Mouse (Mus musculus): ENCODE results near the gene D630003M21Rik. TPM values are rescaled to one million over a fixed set of nuclear protein-coding genes. Genes with fewer than 3 reads are reported as not detected.

D630003M21Rik gene
- polyA plus RNA-seq, 1 experiment from 2014 or later = 8.9 TPM

GRCm38 (mm10) chr2:158143816-158144215 is 85.2 kb downstream of the D630003M21Rik start:
- 63% methylated on average over 3 of the region's 3 CpGs for WGBS
- no peaks in the 10 kb centered on the region for H3K36me3 ChIP-seq
- no peak for ATAC-seq (ENCODE audit: low FRiP score)
- H3K27ac ChIP-seq = no peak overlapping the region
- peaks cover 22% of the 10 kb centered on the region for H3K27me3 ChIP-seq
- H3K4me3 ChIP-seq = no peak overlapping the region
- H3K4me2 ChIP-seq (replicated peaks) = no peak overlapping the region
- H3K9me3 ChIP-seq (replicated peaks) = no peaks in the 10 kb centered on the region
- H3K4me1 ChIP-seq = peaks cover 25% of the 10 kb centered on the region
- no peak overlapping the region for H3K9ac ChIP-seq

- Histone ChIP-seq H3K4me3 (no peak overlapping the region), H3K4me2 (replicated peaks) (no peak overlapping the region), H3K27ac (no peak overlapping the region), H3K9ac (no peak overlapping the region), H3K36me3 (no peaks in the 10 kb centered on the region), H3K4me1 (peaks cover 25% of the 10 kb centered on the region), H3K9me3 (replicated peaks) (no peaks in the 10 kb centered on the region), H3K27me3 (peaks cover 22% of the 10 kb centered on the region)
- no peak for ATAC-seq (ENCODE audit: low FRiP score)
- WGBS = 81% methylated on average over 18 of the region's 18 CpGs
Observed at GRCm38 (mm10) chr2:158142981-158143380, 86.0 kb downstream of the D630003M21Rik start.

GRCm38 (mm10) chr2:158141690-158142440 is 87.2 kb downstream of the D630003M21Rik start:
- H3K27me3 ChIP-seq = peaks cover 18% of the 10 kb centered on the region
- H3K27ac ChIP-seq = no peak overlapping the region
- WGBS = 88% methylated on average over 7 of the region's 7 CpGs
- ATAC-seq (ENCODE audit: low FRiP score) = no peak
- no peak overlapping the region for H3K4me3 ChIP-seq
- peaks cover 25% of the 10 kb centered on the region for H3K4me1 ChIP-seq
- H3K36me3 ChIP-seq = no peaks in the 10 kb centered on the region
- no peak overlapping the region for H3K9ac ChIP-seq
- H3K9me3 ChIP-seq (replicated peaks) = no peaks in the 10 kb centered on the region
- H3K4me2 ChIP-seq (replicated peaks) = no peak overlapping the region

- H3K27ac ChIP-seq = no peak overlapping the region
- H3K9ac ChIP-seq = no peak overlapping the region
- 73% methylated on average over 7 of the region's 7 CpGs for WGBS
- H3K9me3 ChIP-seq (replicated peaks) = no peaks in the 10 kb centered on the region
- H3K27me3 ChIP-seq = peaks cover 14% of the 10 kb centered on the region; the same call in 1 of the 2 replicates
- H3K4me1 ChIP-seq = peaks cover 22% of the 10 kb centered on the region
- H3K4me2 ChIP-seq (replicated peaks) = no peak overlapping the region
- no peak for ATAC-seq (ENCODE audit: low FRiP score)
- no peaks in the 10 kb centered on the region for H3K36me3 ChIP-seq
- H3K4me3 ChIP-seq = no peak overlapping the region
Observed at GRCm38 (mm10) chr2:158141271-158141670, 87.8 kb downstream of the D630003M21Rik start.

GRCm38 (mm10) chr2:158140664-158141063 is 88.4 kb downstream of the D630003M21Rik start:
- peaks cover 17% of the 10 kb centered on the region; the same call in 1 of the 2 replicates for H3K4me1 ChIP-seq
- WGBS = 80% methylated on average over 5 of the region's 5 CpGs
- no peak for ATAC-seq (ENCODE audit: low FRiP score)
- H3K36me3 ChIP-seq = no peaks in the 10 kb centered on the region
- no peak overlapping the region for H3K4me3 ChIP-seq
- no peak overlapping the region for H3K4me2 ChIP-seq (replicated peaks)
- no peak overlapping the region for H3K27ac ChIP-seq
- H3K9me3 ChIP-seq (replicated peaks) = no peaks in the 10 kb centered on the region
- H3K27me3 ChIP-seq = peaks cover 8% of the 10 kb centered on the region; the same call in 1 of the 2 replicates
- no peak overlapping the region for H3K9ac ChIP-seq

GRCm38 (mm10) chr2:158139628-158140027 is 89.4 kb downstream of the D630003M21Rik start:
- Histone ChIP-seq H3K36me3 (no peaks in the 10 kb centered on the region), H3K4me1 (peaks cover 17% of the 10 kb centered on the region; the same call in 1 of the 2 replicates), H3K4me3 (no peak overlapping the region), H3K4me2 (replicated peaks) (no peak overlapping the region), H3K27me3 (no peaks in the 10 kb centered on the region), H3K9ac (no peak overlapping the region), H3K9me3 (replicated peaks) (no peaks in the 10 kb centered on the region), H3K27ac (peak overlapping the region; percentile 52; the same call in 1 of the 2 replicates)
- ATAC-seq (ENCODE audit: low FRiP score) = 0 out of 2 replicates have a peak, but pooled peaks have one; percentile 49
- WGBS = 44% methylated on average over 7 of the region's 7 CpGs

- no peaks in the 10 kb centered on the region for H3K27me3 ChIP-seq
- no peak for ATAC-seq (ENCODE audit: low FRiP score)
- no peak overlapping the region for H3K9ac ChIP-seq
- H3K36me3 ChIP-seq = no peaks in the 10 kb centered on the region
- H3K4me1 ChIP-seq = peaks cover 17% of the 10 kb centered on the region; the same call in 1 of the 2 replicates
- H3K27ac ChIP-seq = no peak overlapping the region
- no peaks in the 10 kb centered on the region for H3K9me3 ChIP-seq (replicated peaks)
- H3K4me2 ChIP-seq (replicated peaks) = no peak overlapping the region
- no peak overlapping the region for H3K4me3 ChIP-seq
- 94% methylated on average over 9 of the region's 9 CpGs for WGBS
Observed at GRCm38 (mm10) chr2:158138778-158139177, 90.2 kb downstream of the D630003M21Rik start.

- no peak overlapping the region for H3K27ac ChIP-seq
- no peaks in the 10 kb centered on the region for H3K36me3 ChIP-seq
- H3K9me3 ChIP-seq (replicated peaks) = no peaks in the 10 kb centered on the region
- H3K4me1 ChIP-seq = peaks cover 15% of the 10 kb centered on the region; the same call in 1 of the 2 replicates
- 90% methylated on average over 12 of the region's 12 CpGs for WGBS
- no peak for ATAC-seq (ENCODE audit: low FRiP score)
- H3K27me3 ChIP-seq = no peaks in the 10 kb centered on the region
- H3K4me3 ChIP-seq = no peak overlapping the region
- no peak overlapping the region for H3K9ac ChIP-seq
- no peak overlapping the region for H3K4me2 ChIP-seq (replicated peaks)
Observed at GRCm38 (mm10) chr2:158137771-158138170, 91.3 kb downstream of the D630003M21Rik start.

GRCm38 (mm10) chr2:158136205-158136604 is 92.8 kb downstream of the D630003M21Rik start:
- H3K4me1 ChIP-seq = peaks cover 15% of the 10 kb centered on the region; the same call in 1 of the 2 replicates
- H3K4me3 ChIP-seq = no peak overlapping the region
- 58% methylated on average over 7 of the region's 7 CpGs for WGBS
- H3K36me3 ChIP-seq = no peaks in the 10 kb centered on the region
- H3K9me3 ChIP-seq (replicated peaks) = no peaks in the 10 kb centered on the region
- no peak for ATAC-seq (ENCODE audit: low FRiP score)
- H3K27me3 ChIP-seq = no peaks in the 10 kb centered on the region
- no peak overlapping the region for H3K4me2 ChIP-seq (replicated peaks)
- H3K27ac ChIP-seq = no peak overlapping the region
- H3K9ac ChIP-seq = no peak overlapping the region

GRCm38 (mm10) chr2:158133050-158133449 is 96.0 kb downstream of the D630003M21Rik start:
- Histone ChIP-seq H3K36me3 (no peaks in the 10 kb centered on the region), H3K9ac (no peak overlapping the region), H3K4me1 (peaks cover 26% of the 10 kb centered on the region), H3K4me3 (no peak overlapping the region), H3K4me2 (replicated peaks) (no peak overlapping the region), H3K27me3 (no peaks in the 10 kb centered on the region), H3K9me3 (replicated peaks) (no peaks in the 10 kb centered on the region), H3K27ac (no peak overlapping the region)
- ATAC-seq (ENCODE audit: low FRiP score) = no peak
- WGBS = 73% methylated on average over 6 of the region's 6 CpGs

Measured in hindbrain, embryonic 12.5 days (tissue).